24 mouse cellular contexts compared by ENCODE assay signal in genomic region chr3:75308861-75309260, GRCm38 (mm10). TPM values are rescaled to one million over a fixed set of nuclear protein-coding genes. Genes with fewer than 3 reads are reported as not detected.
"Had no signal": no experiment of that assay in that cellular context is flagged by ENCODE, and none has a peak within 500 bp of the region (broad histone marks: within the 10 kb centered on the region; RNA-seq: fewer than 3 reads in every experiment).

No protein-coding gene starts in this region.

- H3K4me3 ChIP-seq: midbrain, embryonic 12.5 days; myocyte; neural tube, embryonic 13.5 days; neural tube, embryonic 15.5 days had no signal

- ATAC-seq: midbrain, embryonic 16.5 days had no signal

- H3K9me3 ChIP-seq: midbrain, embryonic 12.5 days; neural tube, embryonic 13.5 days; neural tube, embryonic 15.5 days had no signal

- H3K27me3 ChIP-seq: midbrain, embryonic 12.5 days; neural tube, embryonic 13.5 days; neural tube, embryonic 15.5 days had no signal

- H3K27ac ChIP-seq: midbrain, embryonic 12.5 days; neural tube, embryonic 13.5 days; neural tube, embryonic 15.5 days had no signal

- H3K4me1 ChIP-seq: midbrain, embryonic 12.5 days; neural tube, embryonic 13.5 days; neural tube, embryonic 15.5 days had no signal

- H3K4me2 ChIP-seq: lung, embryonic 14.5 days; midbrain, embryonic 12.5 days; neural tube, embryonic 13.5 days; neural tube, embryonic 15.5 days had no signal

- H3K36me3 ChIP-seq: midbrain, embryonic 12.5 days; neural tube, embryonic 13.5 days; neural tube, embryonic 15.5 days had no signal

- H3K9ac ChIP-seq: lung, embryonic 14.5 days; midbrain, embryonic 12.5 days; neural tube, embryonic 13.5 days; neural tube, embryonic 15.5 days had no signal

- DNase-seq: lung, adult 18-20 months; lung, embryonic 14.5 days; lung, postnatal 10 days; lung, postnatal 4 days; midbrain, embryonic 14.5 days; retina, postnatal 1 day; right cerebral cortex, adult 18-20 months; right cerebral cortex, postnatal 25 days; right cerebral cortex, postnatal 4 days; spleen, adult 18-20 months; thymus, adult 18-20 months; thymus, postnatal 14 days; thymus, postnatal 36 days had no signal

RNA-seq across cellular contexts. Expression of gene Serpini2, which starts 39.0 kb away (rescaled TPM):
- total RNA-seq: megakaryocyte, adult 5-6 weeks had no signal
- polyA plus RNA-seq: lung, embryonic 14.5 days; lung, embryonic 16.5 days; midbrain, embryonic 12.5 days; midbrain, embryonic 14.5 days; midbrain, embryonic 16.5 days; myocyte; neural tube, embryonic 11.5 days; neural tube, embryonic 13.5 days; neural tube, embryonic 15.5 days; small intestine, adult 2 months; stomach, embryonic 14.5 days; thymus, postnatal 0 days had no signal
